In genomic region chr1:194984914-194985313, GRCm38 (mm10) we compare ENCODE assay signal across 26 mouse cellular contexts. TPM values are rescaled to one million over a fixed set of nuclear protein-coding genes. Genes with fewer than 3 reads are reported as not detected.
A peak's percentile ranks its signal among the peaks of the same experiment; 100 is the strongest.
DNase-seq lines count a peak whose midpoint lies in the region; ATAC-seq lines count a peak whose summit lies in the region.
"Had no signal": no experiment of that assay in that cellular context is flagged by ENCODE, and none has a peak within 500 bp of the region (broad histone marks: within the 10 kb centered on the region; RNA-seq: fewer than 3 reads in every experiment).

No protein-coding gene starts in this region.

- peak overlapping the region; percentile 21; the same call in 1 of the 2 replicates for H3K27ac ChIP-seq in liver, embryonic 12.5 days
- H3K27ac ChIP-seq in brown adipose tissue, adult 24 weeks (replicated peaks; ENCODE audit: low read depth, low read length): 0 out of 2 replicates have a peak overlapping the region, but pooled peaks have one; percentile 17
- H3K27ac ChIP-seq: embryonic facial prominence, embryonic 13.5 days; embryonic facial prominence, embryonic 15.5 days; forebrain, embryonic 10.5 days; forebrain, embryonic 12.5 days had no signal

- peaks cover 49% of the 10 kb centered on the region for H3K4me1 ChIP-seq in liver, embryonic 12.5 days
- peaks cover 14% of the 10 kb centered on the region for H3K4me1 ChIP-seq in brown adipose tissue, adult 24 weeks (ENCODE audit: control insufficient read depth, insufficient read depth, insufficient read length, low read length)
- H3K4me1 ChIP-seq: embryonic facial prominence, embryonic 13.5 days; embryonic facial prominence, embryonic 15.5 days; forebrain, embryonic 10.5 days; forebrain, embryonic 12.5 days had no signal

- no peaks in the 10 kb centered on the region for H3K9me3 ChIP-seq in liver, embryonic 12.5 days (replicated peaks)
- H3K9me3 ChIP-seq: embryonic facial prominence, embryonic 13.5 days; embryonic facial prominence, embryonic 15.5 days; forebrain, embryonic 10.5 days; forebrain, embryonic 12.5 days had no signal

- DNase-seq in heart, adult 11 months: peak; percentile 57
- DNase-seq in heart, adult 18-20 months: no peak
- DNase-seq in liver (no peak), 3T3-L1 (ENCODE audit: low read depth, low spot score) (peak; percentile 25)
- DNase-seq in lung, postnatal 14 days: no peak
- DNase-seq: adrenal gland, adult 8-10 months; adrenal gland, postnatal 14 days; adrenal gland, postnatal 36 days; cerebellum, adult 11 months; cerebellum, adult 18-20 months; cerebellum, adult 8-10 months; cerebellum, adult 9-11 months; cerebellum, postnatal 14 days; cerebellum, postnatal 36 days; embryo, embryonic 11 days had no signal

- H3K4me2 ChIP-seq in liver, embryonic 12.5 days: no peak overlapping the region
- H3K4me2 ChIP-seq: embryonic facial prominence, embryonic 13.5 days; embryonic facial prominence, embryonic 15.5 days; forebrain, embryonic 12.5 days had no signal

- no peaks in the 10 kb centered on the region for H3K27me3 ChIP-seq in liver, embryonic 12.5 days (replicated peaks)
- H3K27me3 ChIP-seq: embryonic facial prominence, embryonic 13.5 days; embryonic facial prominence, embryonic 15.5 days; forebrain, embryonic 12.5 days; Patski had no signal

- no peak for ATAC-seq in liver, embryonic 12.5 days
- ATAC-seq: activated CD4-positive, CD25-positive, alpha-beta regulatory T cell, adult 4 months; forebrain, embryonic 14.5 days; forebrain, embryonic 16.5 days; Patski had no signal

- H3K4me3 ChIP-seq in liver, embryonic 12.5 days: no peak overlapping the region
- no peak overlapping the region for H3K4me3 ChIP-seq in brown adipose tissue, adult 24 weeks (ENCODE audit: insufficient read depth, low read depth, low read length)
- H3K4me3 ChIP-seq: embryonic facial prominence, embryonic 13.5 days; embryonic facial prominence, embryonic 15.5 days; erythroblast, embryonic 14.5 days; forebrain, embryonic 10.5 days; forebrain, embryonic 12.5 days had no signal

- H3K36me3 ChIP-seq in liver, embryonic 12.5 days: no peaks in the 10 kb centered on the region
- H3K36me3 ChIP-seq: embryonic facial prominence, embryonic 13.5 days; embryonic facial prominence, embryonic 15.5 days; forebrain, embryonic 10.5 days; forebrain, embryonic 12.5 days had no signal

- 66% methylated on average over 3 of the region's 3 CpGs for WGBS in liver, embryonic 12.5 days (ENCODE audit: insufficient replicate concordance)

- H3K9ac ChIP-seq in liver, embryonic 12.5 days: no peak overlapping the region
- H3K9ac ChIP-seq: embryonic facial prominence, embryonic 13.5 days; embryonic facial prominence, embryonic 15.5 days; forebrain, embryonic 12.5 days had no signal

RNA-seq across cellular contexts. Expression of gene Cd34, which starts 46.3 kb away (rescaled TPM):
- 10 to 100 TPM; 76.1 to 78.5 TPM for total RNA-seq in heart, adult 18-20 months (2021)
- polyA plus RNA-seq in liver, embryonic 12.5 days (2016; fragmentation: Nextera tagmentation; extraction: Ambion mirVana): 26.6 and 28.3 TPM in 2 replicates
- 28.4 and 46.9 TPM in 2 replicates for polyA plus RNA-seq in brown adipose tissue, adult 24 weeks (2012; ENCODE audit: insufficient read depth, insufficient read length, missing spikeins)

Comparison
In these comparisons a context has a peak if more than half of its experiments do, and no peak if none do; other contexts are left out.
1. DNase-seq: peak in heart, adult 11 months (single experiment) and 3T3-L1 (single experiment); none in heart, adult 18-20 months (0 of 2), liver (single experiment) and lung, postnatal 14 days (single experiment).